Mouse (Mus musculus): ENCODE data around the gene Jam2. TPM values are rescaled to one million over a fixed set of nuclear protein-coding genes. Genes with fewer than 3 reads are reported as not detected.

Gene Jam2
- total RNA-seq, 1 experiment: 225 TPM

- H3K36me3 ChIP-seq (ENCODE audit: control insufficient read depth, insufficient read depth, low read length, poor library complexity, severe bottlenecking): no peaks in the 10 kb centered on the region; the same call in 1 of the 2 replicates
- H3K27ac ChIP-seq (ENCODE audit: insufficient read depth, low read depth, low read length, poor library complexity, severe bottlenecking): peak overlapping the region; percentile 96
- 0 out of 2 replicates have a peak overlapping the region, but pooled peaks have one; percentile 10 for H3K9ac ChIP-seq (ENCODE audit: insufficient read depth, low read depth, low read length, poor library complexity, severe bottlenecking)
- H3K4me3 ChIP-seq (ENCODE audit: insufficient read depth in 1 of 2, low read depth in 1 of 2, low read length in 2 of 2, poor library complexity in 1 of 2, severe bottlenecking in 1 of 2): peak overlapping the region in 1 of 2 experiments; percentile 2; a peak in 1 of 4 replicates
- TF ChIP-seq ZC3H11A (IDR thresholded peaks at IDR 0.05; ENCODE audit: borderline replicate concordance, low read depth, low read length) (no peak), CHD2 (IDR thresholded peaks at IDR 0.05; ENCODE audit: low read depth, low read length) (no peak), MAFK (IDR thresholded peaks at IDR 0.05; ENCODE audit: insufficient read depth, low read depth, low read length) (no peak), HCFC1 (IDR thresholded peaks at IDR 0.05; ENCODE audit: borderline replicate concordance, insufficient read depth, low read length) (no peak), ZNF384 (IDR thresholded peaks at IDR 0.05; ENCODE audit: low read depth, low read length) (no peak)
- no peaks in the 10 kb centered on the region for H3K9me3 ChIP-seq (ENCODE audit: control insufficient read depth, insufficient read depth, low read depth, low read length)
- H3K4me1 ChIP-seq (ENCODE audit: control insufficient read depth in 2 of 2, insufficient read depth in 2 of 2, low read length in 2 of 2, poor library complexity in 1 of 2): peaks cover 5 to 6% of the 10 kb centered on the region in 2 experiments; a peak in 2 of 4 replicates
- in situ Hi-C loops (cut with MboI; ENCODE audit: low sequenced_read_pairs in 2 of 2, unreplicated experiment in 2 of 2): no loop called here
- no peak for DNase-seq (ENCODE audit: low read depth, low spot score)
Observed at GRCm38 (mm10) chr16:84778431-84778830, 4.5 kb downstream of the Jam2 start.

GRCm38 (mm10) chr16:84778861-84779630, 5.1 kb downstream of the Jam2 start:
- in situ Hi-C loops (cut with MboI; ENCODE audit: low sequenced_read_pairs in 2 of 2, unreplicated experiment in 2 of 2): no loop called here
- peak; percentile 78 for DNase-seq (ENCODE audit: low read depth, low spot score)
- Histone ChIP-seq H3K9ac (ENCODE audit: insufficient read depth, low read depth, low read length, poor library complexity, severe bottlenecking) (0 out of 2 replicates have a peak overlapping the region, but pooled peaks have one; percentile 10), H3K4me3 (ENCODE audit: insufficient read depth in 1 of 2, low read depth in 1 of 2, low read length in 2 of 2, poor library complexity in 1 of 2, severe bottlenecking in 1 of 2) (peak overlapping the region in 1 of 2 experiments; percentile 34; a peak in 1 of 4 replicates), H3K9me3 (ENCODE audit: control insufficient read depth, insufficient read depth, low read depth, low read length) (no peaks in the 10 kb centered on the region), H3K4me1 (ENCODE audit: control insufficient read depth in 2 of 2, insufficient read depth in 2 of 2, low read length in 2 of 2, poor library complexity in 1 of 2) (peaks cover 5 to 6% of the 10 kb centered on the region in 2 experiments; a peak in 2 of 4 replicates), H3K27ac (ENCODE audit: insufficient read depth, low read depth, low read length, poor library complexity, severe bottlenecking) (peak overlapping the region; percentile 96), H3K36me3 (ENCODE audit: control insufficient read depth, insufficient read depth, low read length, poor library complexity, severe bottlenecking) (no peaks in the 10 kb centered on the region; the same call in 1 of the 2 replicates)
- no peak for TF ChIP-seq MAFK (IDR thresholded peaks at IDR 0.05; ENCODE audit: insufficient read depth, low read depth, low read length)
- TF ChIP-seq CHD2 (IDR thresholded peaks at IDR 0.05; ENCODE audit: low read depth, low read length): 0 out of 2 replicates have a peak, but pooled peaks have one; percentile 36

GRCm38 (mm10) chr16:84779718-84780117, 5.8 kb downstream of the Jam2 start:
- TF ChIP-seq ZNF384 (IDR thresholded peaks at IDR 0.05; ENCODE audit: low read depth, low read length): no peak
- no peak for TF ChIP-seq CHD2 (IDR thresholded peaks at IDR 0.05; ENCODE audit: low read depth, low read length)
- TF ChIP-seq ZC3H11A (IDR thresholded peaks at IDR 0.05; ENCODE audit: borderline replicate concordance, low read depth, low read length): no peak
- no peak for TF ChIP-seq MAFK (IDR thresholded peaks at IDR 0.05; ENCODE audit: insufficient read depth, low read depth, low read length)
- no peak for TF ChIP-seq HCFC1 (IDR thresholded peaks at IDR 0.05; ENCODE audit: borderline replicate concordance, insufficient read depth, low read length)
- H3K36me3 ChIP-seq (ENCODE audit: control insufficient read depth, insufficient read depth, low read length, poor library complexity, severe bottlenecking): no peaks in the 10 kb centered on the region; the same call in 1 of the 2 replicates
- peak overlapping the region; percentile 96 for H3K27ac ChIP-seq (ENCODE audit: insufficient read depth, low read depth, low read length, poor library complexity, severe bottlenecking)
- DNase-seq (ENCODE audit: low read depth, low spot score): no peak
- in situ Hi-C loops (cut with MboI; ENCODE audit: low sequenced_read_pairs in 2 of 2, unreplicated experiment in 2 of 2): no loop called here
- peak overlapping the region in 1 of 2 experiments; percentile 34; a peak in 2 of 4 replicates for H3K4me3 ChIP-seq (ENCODE audit: insufficient read depth in 1 of 2, low read depth in 1 of 2, low read length in 2 of 2, poor library complexity in 1 of 2, severe bottlenecking in 1 of 2)
- H3K9me3 ChIP-seq (ENCODE audit: control insufficient read depth, insufficient read depth, low read depth, low read length): no peaks in the 10 kb centered on the region
- no peak overlapping the region for H3K9ac ChIP-seq (ENCODE audit: insufficient read depth, low read depth, low read length, poor library complexity, severe bottlenecking)
- H3K4me1 ChIP-seq (ENCODE audit: control insufficient read depth in 2 of 2, insufficient read depth in 2 of 2, low read length in 2 of 2, poor library complexity in 1 of 2): peaks cover 6 to 8% of the 10 kb centered on the region in 2 experiments; a peak in 2 of 4 replicates

- no peak for DNase-seq (ENCODE audit: low read depth, low spot score)
- in situ Hi-C loops (cut with MboI; ENCODE audit: low sequenced_read_pairs in 2 of 2, unreplicated experiment in 2 of 2): no loop called here
- TF ChIP-seq MAFK (IDR thresholded peaks at IDR 0.05; ENCODE audit: insufficient read depth, low read depth, low read length): no peak
- no peak for TF ChIP-seq CHD2 (IDR thresholded peaks at IDR 0.05; ENCODE audit: low read depth, low read length)
- no peak for TF ChIP-seq ZNF384 (IDR thresholded peaks at IDR 0.05; ENCODE audit: low read depth, low read length)
- TF ChIP-seq ZC3H11A (IDR thresholded peaks at IDR 0.05; ENCODE audit: borderline replicate concordance, low read depth, low read length): no peak
- no peak for TF ChIP-seq HCFC1 (IDR thresholded peaks at IDR 0.05; ENCODE audit: borderline replicate concordance, insufficient read depth, low read length)
Observed at GRCm38 (mm10) chr16:84783279-84783678, 9.4 kb downstream of the Jam2 start.

More at GRCm38 (mm10) chr16:84783279-84783678, 9.4 kb downstream of the Jam2 start:
- Histone ChIP-seq H3K4me1 (ENCODE audit: control insufficient read depth in 2 of 2, insufficient read depth in 2 of 2, low read length in 2 of 2, poor library complexity in 1 of 2) (peaks cover 6 to 10% of the 10 kb centered on the region in 2 experiments; a peak in 2 of 4 replicates), H3K9ac (ENCODE audit: insufficient read depth, low read depth, low read length, poor library complexity, severe bottlenecking) (no peak overlapping the region; the same call in 1 of the 2 replicates), H3K4me3 (ENCODE audit: insufficient read depth in 1 of 2, low read depth in 1 of 2, low read length in 2 of 2, poor library complexity in 1 of 2, severe bottlenecking in 1 of 2) (no peak overlapping the region), H3K9me3 (ENCODE audit: control insufficient read depth, insufficient read depth, low read depth, low read length) (no peaks in the 10 kb centered on the region), H3K36me3 (ENCODE audit: control insufficient read depth, insufficient read depth, low read length, poor library complexity, severe bottlenecking) (peaks cover 3% of the 10 kb centered on the region), H3K27ac (ENCODE audit: insufficient read depth, low read depth, low read length, poor library complexity, severe bottlenecking) (no peak overlapping the region; the same call in 1 of the 2 replicates)
